Mouse (Mus musculus) heart, adult 18-20 months (tissue): ENCODE measurements around the gene Ckap2l. TPM values are rescaled to one million over a fixed set of nuclear protein-coding genes. Genes with fewer than 3 reads are reported as not detected.

ENCODE experiments used
- DNase-seq, 2 experiments: peaks; one replicate each; pipeline ENCODE4 v3.0.0; 2021 to 2022; ENCODE audit warnings: mixed read lengths in 1 of 2
- long read RNA-seq, 2 experiments: library from polyadenylated mRNA; stranded (forward); transcript quantifications; one replicate each; pipeline ENCODE4 v2.0.0; 2021
- total RNA-seq, 2 experiments: library from RNA; stranded (reverse); gene quantifications; 2 replicates each; pipeline ENCODE4 v1.2.3; 2021

Ckap2l gene
- under 1 TPM; 0.39 to 0.42 TPM for total RNA-seq
- long read RNA-seq, experiment 1, partial matches to known transcripts = 0 of 1 reads
- long read RNA-seq, experiment 1, other reads (novel, unspliced or antisense) = 1 of 1 reads
- long read RNA-seq, experiment 2 = 0 reads

GRCm38 (mm10) chr2:129296671-129297588, at the start of gene Ckap2l:
Gene Ckap2l (minus strand): TSS chr2:129297212.
- DNase-seq = peak; percentile 99

- DNase-seq = peak; percentile 36 to 53
Observed at GRCm38 (mm10) chr2:129338138-129338621, 41.2 kb upstream of the Ckap2l start.

GRCm38 (mm10) chr2:129333471-129333870, 36.5 kb upstream of the Ckap2l start:
- no peak for DNase-seq

GRCm38 (mm10) chr2:129330540-129330939, 33.5 kb upstream of the Ckap2l start:
- peak; percentile 10 to 23 for DNase-seq

- no peak for DNase-seq
Observed at GRCm38 (mm10) chr2:129330024-129330423, 33.0 kb upstream of the Ckap2l start.

GRCm38 (mm10) chr2:129328238-129328637, 31.2 kb upstream of the Ckap2l start:
- no peak for DNase-seq

- DNase-seq = no peak
Observed at GRCm38 (mm10) chr2:129324216-129324615, 27.2 kb upstream of the Ckap2l start.

- no peak for DNase-seq
Observed at GRCm38 (mm10) chr2:129322117-129322635, 25.2 kb upstream of the Ckap2l start.

- no peak for DNase-seq
Observed at GRCm38 (mm10) chr2:129320033-129320605, 23.1 kb upstream of the Ckap2l start.

GRCm38 (mm10) chr2:129315831-129316230, 18.8 kb upstream of the Ckap2l start:
- no peak for DNase-seq

GRCm38 (mm10) chr2:129314880-129315279, 17.9 kb upstream of the Ckap2l start:
- DNase-seq = no peak

- DNase-seq = no peak
Observed at GRCm38 (mm10) chr2:129313934-129314333, 16.9 kb upstream of the Ckap2l start.

- no peak for DNase-seq
Observed at GRCm38 (mm10) chr2:129309836-129310235, 12.8 kb upstream of the Ckap2l start, which contains the start of gene Il1a. Gene Il1a (minus strand): TSS chr2:129309972.

GRCm38 (mm10) chr2:129306020-129306419, 9.0 kb upstream of the Ckap2l start:
- DNase-seq = no peak

GRCm38 (mm10) chr2:129297589-129297982, 574 bp upstream of the Ckap2l start:
- DNase-seq = no peak

- no peak for DNase-seq
Observed at GRCm38 (mm10) chr2:129296086-129296485, 926 bp downstream of the Ckap2l start.

GRCm38 (mm10) chr2:129295075-129295474, 1.9 kb downstream of the Ckap2l start:
- no peak for DNase-seq

- DNase-seq = no peak
Observed at GRCm38 (mm10) chr2:129273823-129274222, 23.2 kb downstream of the Ckap2l start.

- no peak for DNase-seq
Observed at GRCm38 (mm10) chr2:129270621-129271020, 26.4 kb downstream of the Ckap2l start.

GRCm38 (mm10) chr2:129269986-129270385, 27.0 kb downstream of the Ckap2l start:
- DNase-seq = no peak

- DNase-seq = no peak
Observed at GRCm38 (mm10) chr2:129269161-129269643, 27.8 kb downstream of the Ckap2l start.

- no peak for DNase-seq
Observed at GRCm38 (mm10) chr2:129267738-129268137, 29.3 kb downstream of the Ckap2l start.

GRCm38 (mm10) chr2:129265316-129265715, 31.7 kb downstream of the Ckap2l start:
- no peak for DNase-seq
